Mouse (Mus musculus): ENCODE measurements at regions not wholly inside any gene's neighbourhood (a gene's known extent, or its start where the extent isn't known, plus 50 kb on each side); places are given as distances from the start of the nearest gene placed in this dataset.

DNA sequence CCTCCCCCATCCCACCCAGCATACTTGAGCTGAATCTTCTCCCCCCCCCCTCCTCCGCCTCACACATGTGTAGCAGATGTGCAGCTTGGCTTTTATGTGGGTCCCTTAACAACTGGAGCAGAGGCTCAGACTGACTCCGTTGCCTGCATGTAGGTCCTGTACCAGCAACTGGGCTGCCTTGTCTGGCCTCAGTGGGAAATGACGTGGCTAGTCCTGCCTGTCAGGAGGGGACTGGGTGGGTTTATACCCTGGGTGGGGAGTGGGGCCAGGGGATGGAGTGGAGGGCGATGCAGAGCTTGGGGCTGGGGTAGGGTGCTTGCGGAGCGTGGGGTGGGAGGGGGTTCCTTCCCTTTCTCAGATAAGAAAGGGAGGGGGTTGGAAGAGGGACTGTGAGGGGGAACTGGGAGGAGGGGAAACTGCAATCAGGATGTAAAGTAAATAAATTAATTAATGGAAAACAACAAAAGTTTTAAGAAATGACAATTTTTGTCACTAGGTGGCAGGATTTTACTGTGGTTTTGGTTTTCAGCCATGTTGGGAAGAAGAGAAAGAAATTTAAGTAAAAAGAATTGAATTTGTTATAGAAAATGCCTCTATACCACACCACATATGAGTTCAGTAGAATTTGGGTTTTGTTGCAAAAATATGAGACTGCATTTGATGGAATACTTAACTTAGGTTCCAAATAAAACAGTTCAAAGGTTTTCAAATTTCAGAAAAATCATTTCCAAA, 61.9 kb upstream of the Vwde start:
- Histone ChIP-seq H3K4me1 (ENCODE audit: control insufficient read depth in 1 of 2, insufficient read depth in 2 of 2, low read length in 2 of 2) (no peaks in the 10 kb centered on the region), H3K9ac (ENCODE audit: control insufficient read depth, low read depth, low read length, poor library complexity, severe bottlenecking) (no peak overlapping the region), H3K27ac (ENCODE audit: control insufficient read depth, low read depth, low read length) (no peak overlapping the region), H3K79me2 (ENCODE audit: control insufficient read depth, insufficient read depth, low read length, poor library complexity) (no peaks in the 10 kb centered on the region), H3K4me3 (ENCODE audit: control insufficient read depth in 1 of 2, insufficient read depth in 1 of 2, low read depth in 2 of 2, low read length in 2 of 2) (no peak overlapping the region), H3K36me3 (ENCODE audit: control insufficient read depth in 1 of 2, insufficient read depth in 2 of 2, low read length in 2 of 2) (no peaks in the 10 kb centered on the region), H3K9me3 (replicated peaks; ENCODE audit: insufficient read depth, low read length) (no peaks in the 10 kb centered on the region), H3K27me3 (ENCODE audit: control insufficient read depth in 1 of 2, insufficient read depth in 2 of 2, low read length in 2 of 2) (no peaks in the 10 kb centered on the region)
- TF ChIP-seq CTCF (IDR thresholded peaks at IDR 0.05 in 2 of 3, conservative IDR thresholded peaks at IDR 0.05 in 1 of 3; ENCODE audit: control insufficient read depth in 1 of 3, insufficient read depth in 1 of 3, low read depth in 2 of 3, low read length in 3 of 3, poor library complexity in 1 of 3, severe bottlenecking in 1 of 3) = peak in 1 of 3 experiments; percentile 48; a peak in 2 of 6 replicates
- no peak for TF ChIP-seq POLR2AphosphoS5 (IDR thresholded peaks at IDR 0.05; ENCODE audit: borderline replicate concordance, low read depth, low read length)
- TF ChIP-seq SMC3 (IDR thresholded peaks at IDR 0.05; ENCODE audit: low read depth, low read length) = peak; percentile 47
- peak; percentile 59 for TF ChIP-seq RAD21 (IDR thresholded peaks at IDR 0.05; ENCODE audit: low read depth, low read length)
- peak; percentile 8 for DNase-seq (ENCODE audit: low read depth, low spot score)

DNA sequence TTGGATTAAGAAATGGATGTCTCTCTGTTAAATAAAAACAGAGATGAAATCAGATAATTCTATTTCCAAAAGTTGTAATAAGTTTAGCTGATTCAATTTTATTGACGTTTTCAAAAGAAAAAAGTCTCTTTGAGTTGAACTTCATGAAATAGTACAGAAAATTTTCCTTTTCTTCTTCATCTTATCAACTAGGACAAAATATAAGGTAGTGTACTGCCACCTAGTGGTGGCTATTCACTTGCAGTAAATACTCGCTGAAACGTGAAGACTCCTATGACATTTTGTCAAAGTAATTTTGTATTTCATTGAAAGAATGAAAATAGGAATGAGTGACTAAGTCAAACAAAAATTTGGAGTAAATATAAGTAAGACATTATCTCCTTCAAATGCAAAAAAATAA, 56.1 kb upstream of the Vwde start:
- Histone ChIP-seq H3K4me3 (ENCODE audit: control insufficient read depth in 1 of 2, insufficient read depth in 1 of 2, low read depth in 2 of 2, low read length in 2 of 2) (no peak overlapping the region), H3K27ac (ENCODE audit: control insufficient read depth, low read depth, low read length) (no peak overlapping the region), H3K27me3 (ENCODE audit: control insufficient read depth in 1 of 2, insufficient read depth in 2 of 2, low read length in 2 of 2) (no peaks in the 10 kb centered on the region), H3K9ac (ENCODE audit: control insufficient read depth, low read depth, low read length, poor library complexity, severe bottlenecking) (no peak overlapping the region), H3K4me1 (ENCODE audit: control insufficient read depth in 1 of 2, insufficient read depth in 2 of 2, low read length in 2 of 2) (no peaks in the 10 kb centered on the region), H3K79me2 (ENCODE audit: control insufficient read depth, insufficient read depth, low read length, poor library complexity) (no peaks in the 10 kb centered on the region), H3K9me3 (replicated peaks; ENCODE audit: insufficient read depth, low read length) (no peaks in the 10 kb centered on the region), H3K36me3 (ENCODE audit: control insufficient read depth in 1 of 2, insufficient read depth in 2 of 2, low read length in 2 of 2) (no peaks in the 10 kb centered on the region)
- peak; percentile 69 for TF ChIP-seq RAD21 (IDR thresholded peaks at IDR 0.05; ENCODE audit: low read depth, low read length)
- TF ChIP-seq CHD1 (IDR thresholded peaks at IDR 0.05; ENCODE audit: low read depth, low read length) = no peak
- TF ChIP-seq CTCF (IDR thresholded peaks at IDR 0.05 in 2 of 3, conservative IDR thresholded peaks at IDR 0.05 in 1 of 3; ENCODE audit: control insufficient read depth in 1 of 3, insufficient read depth in 1 of 3, low read depth in 2 of 3, low read length in 3 of 3, poor library complexity in 1 of 3, severe bottlenecking in 1 of 3) = peak; percentile 3 to 75 (median 46); a peak in 4 of 6 replicates
- peak; percentile 63 for TF ChIP-seq SMC3 (IDR thresholded peaks at IDR 0.05; ENCODE audit: low read depth, low read length)
- DNase-seq (ENCODE audit: low read depth, low spot score) = peak; percentile 73
